In genomic region chr4:81580553-81580952, GRCm38 (mm10) we compare ENCODE assay signal across 11 mouse cellular contexts.
DNase-seq lines count a peak whose midpoint lies in the region; ATAC-seq and TF ChIP-seq lines count a peak whose summit lies in the region.
"Had no signal": no experiment of that assay in that cellular context is flagged by ENCODE, and none has a peak within 500 bp of the region (broad histone marks: within the 10 kb centered on the region; RNA-seq: fewer than 3 reads in every experiment).

No protein-coding gene starts in this region.

- TF ChIP-seq EP300 in stomach, postnatal 0 days (optimal IDR thresholded peaks at IDR 0.05): no peak

- no peaks in the 10 kb centered on the region for H3K9me3 ChIP-seq in forebrain, embryonic 14.5 days (replicated peaks; ENCODE audit: control insufficient read depth, low read length)
- H3K9me3 ChIP-seq in forebrain, embryonic 10.5 days: no peaks in the 10 kb centered on the region
- H3K9me3 ChIP-seq in neural tube, embryonic 13.5 days: no peaks in the 10 kb centered on the region
- no peaks in the 10 kb centered on the region for H3K9me3 ChIP-seq in stomach, postnatal 0 days (ENCODE audit: control insufficient read depth, low read length)

- 55% methylated on average over 8 of the region's 8 CpGs for WGBS in forebrain, embryonic 14.5 days
- 77% methylated on average over 8 of the region's 8 CpGs for WGBS in forebrain, embryonic 10.5 days
- 61% methylated on average over 8 of the region's 8 CpGs for whole genome bisulfite sequencing in neural tube, embryonic 13.5 days
- 66% methylated on average over 8 of the region's 8 CpGs for WGBS in stomach, postnatal 0 days

- H3K27ac ChIP-seq in forebrain, embryonic 14.5 days (ENCODE audit: low read depth, low read length): peak overlapping the region; percentile 35; the same call in 1 of the 2 replicates
- H3K27ac ChIP-seq in forebrain, embryonic 10.5 days: no peak overlapping the region
- peak overlapping the region; percentile 19 for H3K27ac ChIP-seq in neural tube, embryonic 13.5 days (replicated peaks)
- no peak overlapping the region for H3K27ac ChIP-seq in stomach, postnatal 0 days (replicated peaks)
- H3K27ac ChIP-seq: liver, embryonic 14.5 days had no signal

- peak; percentile 36 for DNase-seq in forebrain, embryonic 14.5 days (ENCODE audit: low spot score)
- DNase-seq in forebrain, embryonic 10.5 days (ENCODE audit: extremely low spot score, low spot score): no peak
- DNase-seq in neural tube, embryonic 10.5 days (ENCODE audit: extremely low spot score, low spot score): no peak
- peak; percentile 64 to 67 for DNase-seq in gastrocnemius, postnatal 36 days
- no peak for DNase-seq in retina, embryonic 14.5 days (ENCODE audit: low spot score)
- DNase-seq in natural killer cell, adult 2 months (ENCODE audit: low spot score in 2 of 2): no peak
- DNase-seq in stomach, postnatal 0 days (ENCODE audit: low spot score): no peak
- DNase-seq: B cell, adult 2 months; kidney, adult 18-20 months had no signal

- no peak for TF ChIP-seq CTCF in stomach, postnatal 0 days (IDR thresholded peaks at IDR 0.05; ENCODE audit: low read depth)

- H3K4me3 ChIP-seq in forebrain, embryonic 14.5 days (ENCODE audit: low read depth, low read length): no peak overlapping the region
- H3K4me3 ChIP-seq in forebrain, embryonic 10.5 days: no peak overlapping the region
- H3K4me3 ChIP-seq in neural tube, embryonic 13.5 days: no peak overlapping the region
- no peak overlapping the region for H3K4me3 ChIP-seq in stomach, postnatal 0 days (ENCODE audit: low read depth, low read length)

- no peak overlapping the region for H3K4me2 ChIP-seq in forebrain, embryonic 14.5 days (ENCODE audit: low read length)
- no peak overlapping the region for H3K4me2 ChIP-seq in neural tube, embryonic 13.5 days
- H3K4me2 ChIP-seq in stomach, postnatal 0 days (replicated peaks; ENCODE audit: low read depth): no peak overlapping the region

- H3K27me3 ChIP-seq in forebrain, embryonic 14.5 days (replicated peaks; ENCODE audit: control insufficient read depth, insufficient read depth, low read length): no peaks in the 10 kb centered on the region
- peaks cover 4% of the 10 kb centered on the region; the same call in 1 of the 2 replicates for H3K27me3 ChIP-seq in forebrain, embryonic 10.5 days (ENCODE audit: poor library complexity, severe bottlenecking)
- H3K27me3 ChIP-seq in neural tube, embryonic 13.5 days: no peaks in the 10 kb centered on the region
- H3K27me3 ChIP-seq in stomach, postnatal 0 days (ENCODE audit: control insufficient read depth, insufficient read depth, low read length): no peaks in the 10 kb centered on the region

- intact Hi-C loops in gastrocnemius, postnatal 36 days (cut with DNase I): no loop called here

- H3K4me1 ChIP-seq in forebrain, embryonic 14.5 days (ENCODE audit: control insufficient read depth, insufficient read depth, low read length): peaks cover 17% of the 10 kb centered on the region
- peaks cover 26% of the 10 kb centered on the region for H3K4me1 ChIP-seq in forebrain, embryonic 10.5 days
- H3K4me1 ChIP-seq in neural tube, embryonic 13.5 days (replicated peaks): peaks cover 32% of the 10 kb centered on the region
- H3K4me1 ChIP-seq in stomach, postnatal 0 days (replicated peaks; ENCODE audit: control insufficient read depth, insufficient read depth): no peaks in the 10 kb centered on the region

- no peak overlapping the region for H3K9ac ChIP-seq in forebrain, embryonic 14.5 days (ENCODE audit: low read length)
- no peak overlapping the region for H3K9ac ChIP-seq in neural tube, embryonic 13.5 days
- H3K9ac ChIP-seq in stomach, postnatal 0 days (ENCODE audit: low read length): no peak overlapping the region
- H3K9ac ChIP-seq: liver, embryonic 14.5 days had no signal

- no peaks in the 10 kb centered on the region for H3K36me3 ChIP-seq in forebrain, embryonic 14.5 days (ENCODE audit: control insufficient read depth, insufficient read depth, low read length)
- H3K36me3 ChIP-seq in forebrain, embryonic 10.5 days (replicated peaks): no peaks in the 10 kb centered on the region
- no peaks in the 10 kb centered on the region for H3K36me3 ChIP-seq in neural tube, embryonic 13.5 days
- no peaks in the 10 kb centered on the region for H3K36me3 ChIP-seq in stomach, postnatal 0 days (ENCODE audit: control insufficient read depth, insufficient read depth, low read length)

- no peak for ATAC-seq in forebrain, embryonic 14.5 days
- no peak; the same call in 1 of the 2 replicates for ATAC-seq in neural tube, embryonic 13.5 days (ENCODE audit: low read depth)
- no peak for ATAC-seq in stomach, postnatal 0 days (ENCODE audit: low FRiP score, low TSS enrichment)

Comparison
In these comparisons a context has a peak if more than half of its experiments do, and no peak if none do; other contexts are left out.
1. DNase-seq: peak in forebrain, embryonic 14.5 days (single experiment) and gastrocnemius, postnatal 36 days (2 of 2); none in forebrain, embryonic 10.5 days (single experiment), neural tube, embryonic 10.5 days (single experiment), retina, embryonic 14.5 days (single experiment), natural killer cell, adult 2 months (0 of 2) and stomach, postnatal 0 days (single experiment).
2. H3K27ac ChIP-seq: peak in forebrain, embryonic 14.5 days (single experiment) and neural tube, embryonic 13.5 days (single experiment); none in forebrain, embryonic 10.5 days (single experiment) and stomach, postnatal 0 days (single experiment).